Mouse (Mus musculus): ENCODE data around the gene Csf2. TPM values are rescaled to one million over a fixed set of nuclear protein-coding genes. Genes with fewer than 3 reads are reported as not detected.

Csf2 gene
- polyA plus RNA-seq, 1 experiment from 2014 or later: not detected

GRCm38 (mm10) chr11:54264542-54264941 lies 15.1 kb upstream of the Csf2 start:
- Histone ChIP-seq H3K27ac (no peak overlapping the region), H3K9ac (no peak overlapping the region), H3K4me2 (no peak overlapping the region), H3K27me3 (no peaks in the 10 kb centered on the region), H3K4me3 (no peak overlapping the region), H3K36me3 (no peaks in the 10 kb centered on the region), H3K4me1 (replicated peaks) (no peaks in the 10 kb centered on the region), H3K9me3 (replicated peaks) (no peaks in the 10 kb centered on the region)
- ATAC-seq (replicated peaks; ENCODE audit: insufficient number of reproducible peaks, insufficient read depth, low FRiP score, low read depth): no peak
- WGBS: 60% methylated on average over 2 of the region's 2 CpGs

GRCm38 (mm10) chr11:54263405-54264031 lies 14.1 kb upstream of the Csf2 start:
- H3K4me3 ChIP-seq: no peak overlapping the region

GRCm38 (mm10) chr11:54256624-54257376 lies 7.3 kb upstream of the Csf2 start:
- H3K4me2 ChIP-seq: no peak overlapping the region
- no peaks in the 10 kb centered on the region for H3K4me1 ChIP-seq (replicated peaks)
- no peak overlapping the region for H3K9ac ChIP-seq
- no peaks in the 10 kb centered on the region for H3K36me3 ChIP-seq
- WGBS: 49% methylated on average over 3 of the region's 3 CpGs
- no peak overlapping the region for H3K4me3 ChIP-seq
- peaks cover 14% of the 10 kb centered on the region; the same call in 1 of the 2 replicates for H3K27me3 ChIP-seq
- no peak; the same call in 1 of the 2 replicates for ATAC-seq (replicated peaks; ENCODE audit: insufficient number of reproducible peaks, insufficient read depth, low FRiP score, low read depth)
- no peak overlapping the region for H3K27ac ChIP-seq
- H3K9me3 ChIP-seq (replicated peaks): no peaks in the 10 kb centered on the region

More at GRCm38 (mm10) chr11:54263405-54264031, 14.1 kb upstream of the Csf2 start:
- Histone ChIP-seq H3K27me3 (no peaks in the 10 kb centered on the region), H3K4me1 (replicated peaks) (no peaks in the 10 kb centered on the region), H3K4me2 (no peak overlapping the region), H3K27ac (no peak overlapping the region), H3K9ac (no peak overlapping the region), H3K36me3 (no peaks in the 10 kb centered on the region), H3K9me3 (replicated peaks) (no peaks in the 10 kb centered on the region)
- ATAC-seq (replicated peaks; ENCODE audit: insufficient number of reproducible peaks, insufficient read depth, low FRiP score, low read depth): no peak
- WGBS: 7% methylated on average over 1 of the region's 1 CpGs

GRCm38 (mm10) chr11:54254114-54254513 lies 4.6 kb upstream of the Csf2 start:
- H3K27me3 ChIP-seq: peaks cover 14% of the 10 kb centered on the region; the same call in 1 of the 2 replicates
- peaks cover 8% of the 10 kb centered on the region; the same call in 1 of the 2 replicates for H3K4me1 ChIP-seq (replicated peaks)
- H3K9ac ChIP-seq: no peak overlapping the region
- no peak overlapping the region for H3K27ac ChIP-seq
- H3K36me3 ChIP-seq: no peaks in the 10 kb centered on the region
- H3K4me2 ChIP-seq: no peak overlapping the region
- 44% methylated on average over 4 of the region's 4 CpGs for WGBS
- ATAC-seq (replicated peaks; ENCODE audit: insufficient number of reproducible peaks, insufficient read depth, low FRiP score, low read depth): no peak
- no peak overlapping the region for H3K4me3 ChIP-seq
- no peaks in the 10 kb centered on the region for H3K9me3 ChIP-seq (replicated peaks)

- ATAC-seq (replicated peaks; ENCODE audit: insufficient number of reproducible peaks, insufficient read depth, low FRiP score, low read depth): no peak
- Histone ChIP-seq H3K36me3 (no peaks in the 10 kb centered on the region), H3K9me3 (replicated peaks) (no peaks in the 10 kb centered on the region), H3K4me3 (no peak overlapping the region), H3K4me2 (no peak overlapping the region), H3K27me3 (0 out of 2 replicates have a peak, but pooled peaks cover 3% of the 10 kb centered on the region), H3K9ac (no peak overlapping the region), H3K4me1 (replicated peaks) (peaks cover 12% of the 10 kb centered on the region; the same call in 1 of the 2 replicates), H3K27ac (no peak overlapping the region)
- 86% methylated on average over 11 of the region's 11 CpGs for WGBS
These were observed 1.1 kb upstream of the Csf2 start for GRCm38 (mm10) chr11:54250575-54250974.

- 76% methylated on average over 3 of the region's 3 CpGs for WGBS
- no peak for ATAC-seq (replicated peaks; ENCODE audit: insufficient number of reproducible peaks, insufficient read depth, low FRiP score, low read depth)
- Histone ChIP-seq H3K4me1 (replicated peaks) (peaks cover 12% of the 10 kb centered on the region; the same call in 1 of the 2 replicates), H3K4me2 (no peak overlapping the region), H3K27ac (no peak overlapping the region), H3K9ac (no peak overlapping the region), H3K9me3 (replicated peaks) (no peaks in the 10 kb centered on the region), H3K4me3 (no peak overlapping the region), H3K27me3 (no peaks in the 10 kb centered on the region), H3K36me3 (no peaks in the 10 kb centered on the region)
These were observed 281 bp upstream of the Csf2 start for GRCm38 (mm10) chr11:54249748-54250147.

GRCm38 (mm10) chr11:54247251-54247950 lies 2.1 kb downstream of the Csf2 start:
- H3K36me3 ChIP-seq: no peaks in the 10 kb centered on the region
- no peaks in the 10 kb centered on the region for H3K27me3 ChIP-seq
- WGBS: 78% methylated on average over 10 of the region's 10 CpGs
- no peak overlapping the region for H3K9ac ChIP-seq
- no peak overlapping the region for H3K27ac ChIP-seq
- no peak overlapping the region for H3K4me3 ChIP-seq
- peaks cover 12% of the 10 kb centered on the region; the same call in 1 of the 2 replicates for H3K4me1 ChIP-seq (replicated peaks)
- ATAC-seq (replicated peaks; ENCODE audit: insufficient number of reproducible peaks, insufficient read depth, low FRiP score, low read depth): no peak
- no peak overlapping the region for H3K4me2 ChIP-seq
- H3K9me3 ChIP-seq (replicated peaks): no peaks in the 10 kb centered on the region

GRCm38 (mm10) chr11:54244465-54244864 lies 5.0 kb downstream of the Csf2 start:
- no peak overlapping the region for H3K4me3 ChIP-seq
- 68% methylated on average over 6 of the region's 6 CpGs for WGBS
- peaks cover 8% of the 10 kb centered on the region; the same call in 1 of the 2 replicates for H3K4me1 ChIP-seq (replicated peaks)
- H3K4me2 ChIP-seq: no peak overlapping the region
- no peak for ATAC-seq (replicated peaks; ENCODE audit: insufficient number of reproducible peaks, insufficient read depth, low FRiP score, low read depth)
- H3K27ac ChIP-seq: no peak overlapping the region
- no peaks in the 10 kb centered on the region for H3K27me3 ChIP-seq
- no peaks in the 10 kb centered on the region for H3K36me3 ChIP-seq
- no peak overlapping the region for H3K9ac ChIP-seq
- no peaks in the 10 kb centered on the region for H3K9me3 ChIP-seq (replicated peaks)

- H3K9ac ChIP-seq: no peak overlapping the region
- WGBS: 85% methylated on average over 3 of the region's 3 CpGs
- no peak overlapping the region for H3K4me3 ChIP-seq
- no peaks in the 10 kb centered on the region for H3K27me3 ChIP-seq
- no peak overlapping the region for H3K4me2 ChIP-seq
- H3K9me3 ChIP-seq (replicated peaks): no peaks in the 10 kb centered on the region
- no peak for ATAC-seq (replicated peaks; ENCODE audit: insufficient number of reproducible peaks, insufficient read depth, low FRiP score, low read depth)
- H3K36me3 ChIP-seq: no peaks in the 10 kb centered on the region
- no peak overlapping the region for H3K27ac ChIP-seq
- H3K4me1 ChIP-seq (replicated peaks): no peaks in the 10 kb centered on the region; the same call in 1 of the 2 replicates
These were observed 7.0 kb downstream of the Csf2 start for GRCm38 (mm10) chr11:54242494-54242893.

GRCm38 (mm10) chr11:54236939-54237338 lies 12.5 kb downstream of the Csf2 start:
- Histone ChIP-seq H3K27ac (no peak overlapping the region), H3K4me1 (replicated peaks) (peaks cover 8% of the 10 kb centered on the region), H3K9me3 (replicated peaks) (no peaks in the 10 kb centered on the region), H3K36me3 (no peaks in the 10 kb centered on the region), H3K4me2 (no peak overlapping the region), H3K27me3 (no peaks in the 10 kb centered on the region), H3K9ac (no peak overlapping the region), H3K4me3 (no peak overlapping the region)
- WGBS: 16% methylated on average over 2 of the region's 2 CpGs
- ATAC-seq (replicated peaks; ENCODE audit: insufficient number of reproducible peaks, insufficient read depth, low FRiP score, low read depth): no peak

- no peaks in the 10 kb centered on the region for H3K9me3 ChIP-seq (replicated peaks)
- no peaks in the 10 kb centered on the region for H3K27me3 ChIP-seq
- H3K4me2 ChIP-seq: no peak overlapping the region
- H3K9ac ChIP-seq: no peak overlapping the region
- ATAC-seq (replicated peaks; ENCODE audit: insufficient number of reproducible peaks, insufficient read depth, low FRiP score, low read depth): no peak
- no peak overlapping the region for H3K27ac ChIP-seq
- WGBS: 88% methylated on average over 2 of the region's 2 CpGs
- H3K4me1 ChIP-seq (replicated peaks): no peaks in the 10 kb centered on the region
- no peak overlapping the region for H3K4me3 ChIP-seq
- H3K36me3 ChIP-seq: no peaks in the 10 kb centered on the region
These were observed 22.0 kb downstream of the Csf2 start for GRCm38 (mm10) chr11:54227478-54227877.

Data from heart, embryonic 15.5 days (tissue).